Mouse (Mus musculus): ENCODE results near the gene Vps33b. TPM values are rescaled to one million over a fixed set of nuclear protein-coding genes. Genes with fewer than 3 reads are reported as not detected.
A peak's percentile ranks its signal among the peaks of the same experiment; 100 is the strongest.

Gene Vps33b
- polyA plus RNA-seq, 1 experiment from 2014 or later, result 25.2 TPM

GRCm38 (mm10) chr7:80280998-80281397 is 11.5 kb downstream of the Vps33b start:
- no peaks in the 10 kb centered on the region for H3K4me1 ChIP-seq (replicated peaks; ENCODE audit: control insufficient read depth, insufficient read depth, low read length)
- DNase-seq (ENCODE audit: low spot score), result no peak
- WGBS, result 90% methylated on average over 2 of the region's 2 CpGs
- H3K4me3 ChIP-seq (ENCODE audit: low read depth, low read length), result no peak overlapping the region
- H3K36me3 ChIP-seq (ENCODE audit: control insufficient read depth, insufficient read depth, low read length), result peaks cover 2% of the 10 kb centered on the region; the same call in 1 of the 2 replicates
- no peak overlapping the region for H3K9ac ChIP-seq (ENCODE audit: low read depth, low read length)
- H3K27ac ChIP-seq (ENCODE audit: low read depth, low read length), result no peak overlapping the region
- no peak for ATAC-seq (ENCODE audit: low FRiP score)
- no peaks in the 10 kb centered on the region for H3K9me3 ChIP-seq (ENCODE audit: control insufficient read depth, low read length)
- no peak overlapping the region for H3K4me2 ChIP-seq (replicated peaks; ENCODE audit: low read depth, low read length)
- no peaks in the 10 kb centered on the region for H3K27me3 ChIP-seq (ENCODE audit: control insufficient read depth, insufficient read depth, low read length)

- no peak for ATAC-seq (ENCODE audit: low FRiP score)
- no peaks in the 10 kb centered on the region for H3K9me3 ChIP-seq (ENCODE audit: control insufficient read depth, low read length)
- no peak overlapping the region for H3K4me3 ChIP-seq (ENCODE audit: low read depth, low read length)
- 0 out of 2 replicates have a peak, but pooled peaks cover 2% of the 10 kb centered on the region for H3K36me3 ChIP-seq (ENCODE audit: control insufficient read depth, insufficient read depth, low read length)
- WGBS, result 88% methylated on average over 3 of the region's 3 CpGs
- no peak for DNase-seq (ENCODE audit: low spot score)
- no peaks in the 10 kb centered on the region for H3K27me3 ChIP-seq (ENCODE audit: control insufficient read depth, insufficient read depth, low read length)
- H3K4me1 ChIP-seq (replicated peaks; ENCODE audit: control insufficient read depth, insufficient read depth, low read length), result no peaks in the 10 kb centered on the region
- no peak overlapping the region for H3K4me2 ChIP-seq (replicated peaks; ENCODE audit: low read depth, low read length)
- no peak overlapping the region for H3K9ac ChIP-seq (ENCODE audit: low read depth, low read length)
- no peak overlapping the region for H3K27ac ChIP-seq (ENCODE audit: low read depth, low read length)
Measured at GRCm38 (mm10) chr7:80281646-80282045, 12.2 kb downstream of the Vps33b start.

GRCm38 (mm10) chr7:80283226-80283918 is 13.9 kb downstream of the Vps33b start:
- Histone ChIP-seq H3K9ac (ENCODE audit: low read depth, low read length) (no peak overlapping the region), H3K4me3 (ENCODE audit: low read depth, low read length) (no peak overlapping the region), H3K36me3 (ENCODE audit: control insufficient read depth, insufficient read depth, low read length) (0 out of 2 replicates have a peak, but pooled peaks cover 2% of the 10 kb centered on the region), H3K27ac (ENCODE audit: low read depth, low read length) (no peak overlapping the region), H3K4me1 (replicated peaks; ENCODE audit: control insufficient read depth, insufficient read depth, low read length) (no peaks in the 10 kb centered on the region), H3K4me2 (replicated peaks; ENCODE audit: low read depth, low read length) (no peak overlapping the region), H3K27me3 (ENCODE audit: control insufficient read depth, insufficient read depth, low read length) (no peaks in the 10 kb centered on the region), H3K9me3 (ENCODE audit: control insufficient read depth, low read length) (no peaks in the 10 kb centered on the region)
- no peak for DNase-seq (ENCODE audit: low spot score)
- ATAC-seq (ENCODE audit: low FRiP score), result no peak
- WGBS, result 79% methylated on average over 3 of the region's 3 CpGs

- no peak for DNase-seq (ENCODE audit: low spot score)
- Histone ChIP-seq H3K27me3 (ENCODE audit: control insufficient read depth, insufficient read depth, low read length) (no peaks in the 10 kb centered on the region), H3K9ac (ENCODE audit: low read depth, low read length) (no peak overlapping the region), H3K27ac (ENCODE audit: low read depth, low read length) (no peak overlapping the region), H3K4me2 (replicated peaks; ENCODE audit: low read depth, low read length) (no peak overlapping the region), H3K4me1 (replicated peaks; ENCODE audit: control insufficient read depth, insufficient read depth, low read length) (no peaks in the 10 kb centered on the region), H3K4me3 (ENCODE audit: low read depth, low read length) (no peak overlapping the region), H3K36me3 (ENCODE audit: control insufficient read depth, insufficient read depth, low read length) (0 out of 2 replicates have a peak, but pooled peaks cover 2% of the 10 kb centered on the region), H3K9me3 (ENCODE audit: control insufficient read depth, low read length) (no peaks in the 10 kb centered on the region)
- no peak for ATAC-seq (ENCODE audit: low FRiP score)
- WGBS, result 90% methylated on average over 5 of the region's 5 CpGs
Measured at GRCm38 (mm10) chr7:80284391-80284790, 14.9 kb downstream of the Vps33b start.

- H3K4me3 ChIP-seq (ENCODE audit: low read depth, low read length), result no peak overlapping the region
- WGBS, result 94% methylated on average over 6 of the region's 6 CpGs
- H3K4me2 ChIP-seq (replicated peaks; ENCODE audit: low read depth, low read length), result no peak overlapping the region
- no peak overlapping the region for H3K27ac ChIP-seq (ENCODE audit: low read depth, low read length)
- no peak overlapping the region for H3K9ac ChIP-seq (ENCODE audit: low read depth, low read length)
- H3K27me3 ChIP-seq (ENCODE audit: control insufficient read depth, insufficient read depth, low read length), result no peaks in the 10 kb centered on the region
- H3K9me3 ChIP-seq (ENCODE audit: control insufficient read depth, low read length), result no peaks in the 10 kb centered on the region
- DNase-seq (ENCODE audit: low spot score), result no peak
- H3K4me1 ChIP-seq (replicated peaks; ENCODE audit: control insufficient read depth, insufficient read depth, low read length), result no peaks in the 10 kb centered on the region
- 0 out of 2 replicates have a peak, but pooled peaks cover 2% of the 10 kb centered on the region for H3K36me3 ChIP-seq (ENCODE audit: control insufficient read depth, insufficient read depth, low read length)
- no peak for ATAC-seq (ENCODE audit: low FRiP score)
Measured at GRCm38 (mm10) chr7:80285725-80286124, 16.3 kb downstream of the Vps33b start.

- Histone ChIP-seq H3K4me1 (replicated peaks; ENCODE audit: control insufficient read depth, insufficient read depth, low read length) (no peaks in the 10 kb centered on the region), H3K27ac (ENCODE audit: low read depth, low read length) (no peak overlapping the region), H3K27me3 (ENCODE audit: control insufficient read depth, insufficient read depth, low read length) (no peaks in the 10 kb centered on the region), H3K9ac (ENCODE audit: low read depth, low read length) (no peak overlapping the region), H3K4me2 (replicated peaks; ENCODE audit: low read depth, low read length) (no peak overlapping the region), H3K4me3 (ENCODE audit: low read depth, low read length) (no peak overlapping the region), H3K36me3 (ENCODE audit: control insufficient read depth, insufficient read depth, low read length) (0 out of 2 replicates have a peak, but pooled peaks cover 2% of the 10 kb centered on the region), H3K9me3 (ENCODE audit: control insufficient read depth, low read length) (no peaks in the 10 kb centered on the region)
- ATAC-seq (ENCODE audit: low FRiP score), result no peak
- DNase-seq (ENCODE audit: low spot score), result no peak
- 71% methylated on average over 10 of the region's 10 CpGs for WGBS
Measured at GRCm38 (mm10) chr7:80287736-80288135, 18.3 kb downstream of the Vps33b start.

- Histone ChIP-seq H3K27ac (ENCODE audit: low read depth, low read length) (peak within 1 kb of the TSS; percentile 65), H3K4me2 (replicated peaks; ENCODE audit: low read depth, low read length) (peak within 1 kb of the TSS; percentile 74), H3K27me3 (ENCODE audit: control insufficient read depth, insufficient read depth, low read length) (no peaks in the 10 kb centered on the region), H3K9ac (ENCODE audit: low read depth, low read length) (peak within 1 kb of the TSS; percentile 84), H3K4me1 (replicated peaks; ENCODE audit: control insufficient read depth, insufficient read depth, low read length) (no peaks in the 10 kb centered on the region), H3K4me3 (ENCODE audit: low read depth, low read length) (peak within 1 kb of the TSS; percentile 86), H3K9me3 (ENCODE audit: control insufficient read depth, low read length) (no peaks in the 10 kb centered on the region), H3K36me3 (ENCODE audit: control insufficient read depth, insufficient read depth, low read length) (no peaks in the 10 kb centered on the region)
- ATAC-seq (ENCODE audit: low FRiP score) (peak; percentile 98), DNase-seq (ENCODE audit: low spot score) (peak; percentile 99)
- WGBS, result 1% methylated on average over 52 of the region's 52 CpGs
Measured at GRCm38 (mm10) chr7:80294062-80294763, 24.8 kb downstream of the Vps33b start, which contains the start of gene Prc1. Gene Prc1 (plus strand): TSS chr7:80294450.

- Histone ChIP-seq H3K4me1 (replicated peaks; ENCODE audit: control insufficient read depth, insufficient read depth, low read length) (no peaks in the 10 kb centered on the region), H3K9ac (ENCODE audit: low read depth, low read length) (peak overlapping the region; percentile 84), H3K4me2 (replicated peaks; ENCODE audit: low read depth, low read length) (peak overlapping the region; percentile 74), H3K9me3 (ENCODE audit: control insufficient read depth, low read length) (no peaks in the 10 kb centered on the region), H3K27ac (ENCODE audit: low read depth, low read length) (peak overlapping the region; percentile 65), H3K27me3 (ENCODE audit: control insufficient read depth, insufficient read depth, low read length) (no peaks in the 10 kb centered on the region), H3K4me3 (ENCODE audit: low read depth, low read length) (peak overlapping the region; percentile 86), H3K36me3 (ENCODE audit: control insufficient read depth, insufficient read depth, low read length) (peaks cover 3% of the 10 kb centered on the region; the same call in 1 of the 2 replicates)
- DNase-seq (ENCODE audit: low spot score), result no peak
- 10% methylated on average over 37 of the region's 37 CpGs for WGBS
- ATAC-seq (ENCODE audit: low FRiP score), result no peak; the same call in 1 of the 2 replicates
Measured at GRCm38 (mm10) chr7:80294764-80295648, 25.6 kb downstream of the Vps33b start.
